Mouse (Mus musculus) left cerebral cortex, adult 18-20 months (tissue): ENCODE results near the gene Mad2l1bp. TPM values are rescaled to one million over a fixed set of nuclear protein-coding genes. Genes with fewer than 3 reads are reported as not detected.

ENCODE experiments used
- DNase-seq, 2 experiments: peaks; one replicate each; pipeline ENCODE4 v3.0.0; 2021 to 2022; ENCODE audit warnings: low spot score in 2 of 2, mixed read lengths in 1 of 2
- total RNA-seq, 2 experiments: library from RNA; stranded (reverse); gene quantifications; 2 replicates each; pipeline ENCODE4 v1.2.3; 2021

Gene Mad2l1bp
- total RNA-seq, 2 experiments from 2014 or later = 13.5 to 14.3 TPM

DNA sequence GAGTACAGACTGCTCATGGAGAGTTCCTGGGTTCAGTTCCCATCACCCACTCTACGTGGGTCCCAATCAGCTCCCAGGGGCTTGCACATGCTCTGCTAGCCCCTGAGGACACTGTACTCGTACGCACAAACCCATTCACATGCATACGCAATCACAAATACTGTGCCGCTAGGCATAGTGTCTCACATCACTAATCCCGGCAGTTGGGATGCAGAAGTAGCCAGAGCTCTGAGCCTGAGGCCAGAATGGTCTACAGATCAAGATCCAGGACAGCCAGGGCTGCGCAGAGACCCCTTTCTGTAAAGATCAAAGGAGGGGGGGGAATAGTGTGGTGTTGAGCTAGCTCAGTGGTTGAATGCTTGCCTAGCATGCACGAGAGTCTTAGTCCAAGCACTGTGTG lies 3.8 kb upstream of the Mad2l1bp start:
- no peak for DNase-seq

DNA sequence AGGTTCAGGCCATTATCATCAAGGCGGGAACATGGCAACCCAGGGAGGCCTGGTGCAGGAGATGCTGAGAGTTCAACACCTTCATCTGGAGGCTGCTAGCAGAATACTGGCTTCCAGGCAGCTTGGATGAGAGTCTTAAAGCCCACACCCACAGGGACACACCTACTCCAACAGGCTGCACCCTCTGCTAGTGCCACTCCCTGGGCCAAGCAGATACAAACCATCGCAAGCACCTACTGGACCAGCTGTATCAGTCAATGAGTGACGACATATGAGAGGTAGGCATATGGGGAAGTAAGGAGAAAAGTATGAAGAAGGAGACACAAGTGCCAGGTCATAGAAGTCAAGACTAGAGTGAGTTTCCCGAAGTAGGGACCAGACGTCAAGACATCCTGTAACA lies 3.3 kb upstream of the Mad2l1bp start:
- no peak for DNase-seq

DNA sequence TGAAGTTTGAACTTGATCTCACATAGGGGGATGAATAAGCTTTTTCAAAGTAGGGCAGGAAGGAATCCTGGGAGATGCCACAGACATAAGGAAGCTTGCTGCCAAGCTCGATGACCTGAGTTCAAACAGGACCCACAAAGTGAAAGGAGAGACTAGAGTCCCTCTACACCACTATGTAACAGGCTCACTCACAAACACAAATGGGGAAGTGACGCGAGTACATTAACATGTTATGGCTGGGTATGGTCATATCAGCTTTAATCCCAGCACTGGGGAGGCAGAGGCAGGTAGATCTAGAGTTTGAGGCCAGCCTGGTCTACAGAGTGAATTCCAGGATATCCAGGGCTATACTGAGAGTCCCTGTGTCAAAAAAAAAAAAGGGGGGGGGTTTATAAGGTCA lies 983 bp upstream of the Mad2l1bp start:
- no peak for DNase-seq

DNA sequence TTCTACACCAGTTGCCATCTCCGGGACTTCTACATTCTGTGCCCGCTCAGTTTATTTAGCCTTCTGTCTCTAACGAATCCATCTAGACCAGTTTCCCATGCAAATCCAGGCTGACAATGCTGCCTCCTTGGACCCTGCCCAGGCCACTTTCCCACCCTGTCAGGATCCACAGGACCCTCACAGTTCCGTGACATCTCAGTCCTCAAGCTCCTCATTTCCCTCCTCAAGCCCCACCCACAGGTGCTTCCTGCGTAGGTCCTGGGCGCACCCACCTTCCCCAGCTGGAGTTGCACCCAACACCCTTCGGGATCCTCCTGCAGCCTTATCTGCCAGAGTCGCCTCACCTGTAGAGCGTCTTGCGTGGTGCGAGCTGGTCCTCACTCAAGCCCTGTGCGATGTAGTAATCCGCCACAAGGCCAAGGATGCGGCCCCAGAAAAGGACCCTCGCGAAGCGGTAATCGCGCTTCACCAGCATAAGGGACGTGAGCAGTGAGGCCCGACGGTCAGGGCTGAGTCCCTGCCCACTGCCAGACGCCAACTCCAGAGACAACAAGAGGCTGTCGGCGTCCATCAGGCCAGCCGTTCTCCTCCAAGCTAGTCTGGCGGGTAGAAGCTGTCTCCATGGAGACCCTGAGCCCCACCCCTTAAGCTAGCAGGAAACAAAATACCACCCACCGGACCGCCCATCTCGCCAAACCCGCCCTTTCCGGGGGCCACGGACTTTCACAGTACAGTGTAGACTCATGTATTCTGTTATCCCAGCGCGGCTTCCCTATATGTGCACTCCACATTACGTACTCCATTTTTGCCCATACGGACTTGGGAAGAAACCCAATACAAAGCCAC lies 9.6 kb downstream of the Mad2l1bp start, which contains the start of gene Rsph9:
Gene Rsph9, minus strand, starts transcription at position 639 of the 846 bp plus-strand sequence.
- DNase-seq = peak; percentile 72 to 82

DNA sequence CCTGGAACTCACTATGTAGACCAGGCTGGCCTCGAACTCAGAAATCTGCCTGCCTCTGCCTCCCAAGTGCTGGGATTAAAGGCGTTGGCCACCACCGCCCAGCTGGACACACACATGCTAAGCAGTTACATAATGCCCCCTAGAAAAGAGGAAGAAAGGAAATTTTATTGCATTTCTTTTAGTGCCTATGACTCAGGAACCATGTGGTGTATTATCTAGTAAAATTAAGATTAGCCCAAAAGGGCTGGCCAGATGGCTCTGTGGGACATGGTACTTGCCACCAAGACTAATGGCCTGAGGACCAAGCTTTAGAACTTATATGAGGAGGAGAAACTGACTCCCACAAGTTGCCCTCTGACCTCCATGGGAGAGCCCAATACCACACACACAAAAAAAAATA lies 13.5 kb downstream of the Mad2l1bp start:
- no peak for DNase-seq

DNA sequence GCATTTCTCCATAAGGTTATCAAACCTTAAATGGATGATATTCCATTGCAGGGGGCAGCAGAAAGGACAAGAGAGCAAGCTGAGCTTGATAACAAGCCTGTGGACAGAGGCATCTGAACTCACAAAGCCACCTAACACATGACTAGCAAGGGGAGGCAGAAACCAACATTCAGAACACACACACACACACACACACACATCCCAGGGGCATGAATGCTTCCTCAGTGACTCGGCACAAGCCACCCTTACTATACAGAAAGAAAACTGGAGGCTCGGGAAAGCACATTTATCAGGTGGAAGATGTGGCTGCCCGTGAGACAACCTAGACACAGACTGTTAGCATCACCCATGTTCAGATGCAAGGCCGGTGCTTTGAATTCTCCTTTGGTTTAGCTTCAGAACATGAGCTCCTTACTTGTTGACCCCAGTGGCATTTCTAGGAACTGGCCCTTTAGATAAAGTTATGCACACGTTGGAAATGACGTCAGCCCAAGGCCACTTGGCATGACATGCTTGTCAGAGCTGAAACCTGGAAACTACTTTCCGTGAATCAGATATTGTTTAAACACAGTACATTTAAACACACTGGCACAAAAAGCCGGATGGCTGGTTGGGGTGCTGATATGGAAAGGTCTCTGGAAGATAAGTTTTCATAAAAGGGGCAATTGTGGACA lies 14.7 kb downstream of the Mad2l1bp start:
- DNase-seq = no peak

DNA sequence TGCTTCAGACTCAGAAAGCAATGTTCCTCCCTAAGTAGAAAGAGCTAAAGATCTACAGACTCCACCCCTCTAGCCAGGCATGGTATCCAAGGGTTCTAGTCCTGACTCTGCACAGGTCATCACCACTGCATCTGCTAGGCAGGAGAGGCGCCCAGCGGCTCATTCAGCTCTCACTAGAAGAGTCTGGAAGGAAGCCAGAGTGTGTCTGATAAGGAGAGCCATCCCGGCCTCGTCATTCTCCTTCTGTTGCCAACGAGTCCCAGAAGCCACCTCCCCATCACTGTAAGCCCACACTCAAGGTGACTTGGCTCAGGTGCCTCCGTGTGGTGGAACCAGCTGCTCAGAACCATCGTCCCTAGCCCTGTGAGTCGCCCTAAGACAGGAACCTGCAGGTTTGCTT lies 20.5 kb downstream of the Mad2l1bp start:
- DNase-seq = no peak

DNA sequence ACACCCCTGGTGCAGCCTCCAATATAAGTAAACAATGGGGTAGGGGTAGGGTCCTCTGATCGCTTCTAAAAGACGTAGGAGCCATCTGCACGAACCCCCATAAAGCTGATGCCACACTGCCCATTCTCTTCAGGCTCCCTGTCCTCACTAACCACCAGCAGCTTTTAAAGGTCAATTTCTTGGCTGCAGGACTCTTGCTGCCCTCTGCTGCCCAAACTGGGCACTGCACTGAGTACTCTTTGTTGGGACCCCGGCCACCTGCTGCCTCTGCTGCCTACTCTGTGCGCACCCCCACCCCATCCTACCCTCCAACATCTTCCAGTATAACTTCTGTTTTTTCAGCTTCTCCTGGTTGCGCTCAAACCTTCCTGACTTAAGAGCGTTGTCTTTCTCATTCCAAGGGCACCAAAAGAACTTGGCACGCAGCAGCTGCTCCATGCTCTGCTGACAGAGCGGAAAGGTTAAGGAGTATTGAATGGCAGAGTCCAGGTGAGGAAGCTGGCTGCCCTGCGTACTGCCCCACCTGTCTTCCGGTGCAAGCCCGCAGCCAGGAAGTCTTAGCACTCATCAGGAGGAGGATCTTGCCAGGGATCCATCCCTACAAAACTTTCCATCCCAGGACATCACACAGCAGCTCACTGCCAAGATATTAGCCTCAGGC lies 21.2 kb downstream of the Mad2l1bp start:
- DNase-seq = peak; percentile 65 to 74

DNA sequence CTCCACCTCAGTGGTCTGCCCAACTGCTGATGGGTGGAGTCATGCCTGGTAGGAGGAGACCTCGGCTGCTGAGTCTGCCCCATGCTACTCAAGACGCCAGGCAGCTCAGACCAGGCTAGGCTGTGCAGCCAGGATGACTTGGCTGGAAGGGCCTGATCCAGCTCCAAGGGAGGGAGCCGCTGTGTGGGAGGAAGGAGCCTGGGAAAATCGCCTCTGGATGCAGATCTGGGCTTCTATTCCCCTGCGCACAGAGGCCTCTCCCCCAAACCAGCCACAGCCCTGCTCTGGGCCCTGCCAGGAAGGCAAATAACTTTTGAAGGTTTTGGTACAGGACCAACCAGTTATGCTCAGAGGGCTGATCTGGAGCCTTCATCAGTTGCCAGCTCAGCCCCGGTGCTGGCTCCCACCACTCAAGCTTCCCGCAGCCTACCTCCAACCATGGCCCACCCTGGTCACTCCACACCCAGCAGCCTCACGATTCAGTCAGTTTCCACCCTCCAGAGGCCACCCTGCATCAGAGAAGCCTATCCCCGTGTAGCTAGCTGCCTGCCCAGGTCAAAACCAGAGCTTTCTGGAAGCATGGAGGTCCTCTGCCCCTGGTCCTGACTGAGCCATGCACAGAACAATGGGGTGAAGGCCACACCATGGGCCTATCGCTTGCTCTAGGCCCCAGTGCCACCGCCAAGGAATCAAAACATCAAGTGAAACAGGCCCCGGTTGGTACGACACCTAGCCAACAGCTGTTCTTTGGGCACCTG lies 23.4 kb downstream of the Mad2l1bp start:
- no peak for DNase-seq

DNA sequence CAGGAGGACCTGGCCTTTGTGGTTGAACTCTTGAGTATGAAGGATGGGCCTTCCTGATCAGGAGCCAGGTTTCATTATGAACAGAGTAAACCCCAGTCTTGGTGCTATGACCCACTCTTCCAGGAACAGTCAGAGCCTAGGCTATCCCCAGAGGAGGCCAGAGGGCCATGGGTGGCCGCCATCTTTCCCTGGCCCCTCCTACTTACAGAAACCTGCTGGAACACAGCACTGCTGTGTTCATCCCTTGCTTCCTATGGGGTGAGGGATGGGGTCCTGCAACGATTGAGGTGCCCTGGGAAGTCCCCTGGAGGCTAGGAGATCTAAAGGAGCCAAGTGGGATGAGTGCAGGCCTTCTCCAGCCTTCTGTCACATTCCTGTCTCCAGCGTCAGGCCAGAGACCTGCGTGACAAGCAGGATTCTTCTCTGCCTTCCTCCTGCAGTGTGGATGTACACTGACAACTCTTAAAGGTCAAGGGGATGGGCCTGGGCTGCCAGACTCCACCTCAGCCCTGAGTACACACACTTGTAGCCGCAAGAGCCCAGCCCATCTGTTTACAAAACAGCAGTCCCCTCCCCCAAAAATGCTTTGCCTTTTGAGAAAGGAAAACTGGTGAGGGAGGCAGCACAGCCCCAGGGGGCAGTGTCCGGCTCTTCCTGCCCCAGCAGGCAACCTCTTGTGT lies 25.4 kb downstream of the Mad2l1bp start:
- DNase-seq = no peak

DNA sequence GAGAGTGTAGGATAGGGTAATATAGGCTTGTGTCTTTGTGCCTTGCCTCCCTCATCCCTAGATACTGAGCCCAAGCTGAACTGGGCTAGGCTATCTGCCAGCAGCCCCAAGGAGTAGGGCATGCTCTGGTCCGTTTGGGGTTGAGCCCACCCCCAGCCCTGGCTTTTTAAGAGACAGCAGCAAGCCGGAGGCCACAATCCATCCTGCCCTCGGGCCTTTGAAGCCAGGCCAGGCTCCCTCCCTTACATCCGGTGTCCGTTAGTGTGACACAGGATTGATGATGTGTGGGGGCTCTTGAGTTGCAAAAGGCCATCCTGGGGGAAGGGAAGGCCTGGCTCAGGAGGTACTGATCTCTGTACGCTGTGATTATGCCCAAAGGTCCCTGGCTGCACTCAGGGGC lies 26.7 kb downstream of the Mad2l1bp start:
- no peak for DNase-seq

DNA sequence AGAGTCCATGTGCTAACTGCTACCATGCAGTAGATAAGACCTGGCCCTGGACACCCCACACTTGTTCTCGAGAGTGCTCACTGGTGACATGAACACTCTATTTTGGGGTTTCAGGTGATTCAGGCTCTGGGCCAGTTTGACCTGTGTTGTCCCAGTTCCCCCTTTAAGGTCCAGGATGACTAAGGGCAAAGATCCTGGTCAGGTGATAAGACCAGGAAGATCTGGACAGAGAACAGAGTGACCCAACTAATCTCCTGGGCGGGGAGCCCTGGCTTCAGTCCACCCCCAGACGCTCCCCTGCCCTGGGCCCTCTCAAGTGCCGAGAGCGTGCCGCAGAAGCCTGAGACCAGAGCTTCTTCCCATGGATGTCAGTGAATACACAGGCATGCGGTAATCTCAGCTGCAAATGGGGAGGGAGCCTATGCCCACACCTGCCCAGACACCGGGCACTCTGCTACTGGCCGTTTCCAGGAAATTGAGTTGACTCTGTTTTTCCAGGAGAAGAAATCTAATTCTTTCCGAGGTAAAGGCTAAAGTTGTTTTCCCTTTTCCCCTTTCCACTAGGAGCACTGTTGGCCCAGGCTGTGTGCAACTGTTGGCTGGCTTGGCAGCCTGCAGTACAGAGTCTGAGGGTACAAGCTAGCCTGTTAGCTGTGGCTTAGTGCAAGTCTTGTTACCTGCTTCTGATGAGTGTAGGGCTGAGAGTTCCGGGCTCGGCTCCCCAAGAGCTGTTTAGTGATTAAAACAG lies 29.2 kb downstream of the Mad2l1bp start:
- DNase-seq = no peak

DNA sequence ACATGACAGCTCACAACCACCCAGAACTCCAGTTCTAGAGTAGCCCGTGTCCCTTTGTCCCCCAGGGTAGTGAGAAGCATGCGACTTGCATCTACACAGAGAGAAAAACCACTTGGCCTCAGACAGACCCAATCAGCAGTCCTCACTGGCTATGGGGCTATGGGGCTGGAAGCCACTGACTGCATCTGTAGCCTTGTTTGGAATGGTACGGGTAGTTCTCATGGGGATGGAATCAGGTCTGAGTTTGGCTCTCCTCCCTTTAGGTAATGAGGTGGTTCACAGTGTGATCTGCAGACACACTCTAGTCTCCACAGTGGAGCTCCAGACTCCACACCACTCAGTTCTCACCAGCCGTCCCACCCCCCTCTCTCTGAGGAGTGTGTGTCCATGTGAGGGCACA lies 30.1 kb downstream of the Mad2l1bp start:
- DNase-seq = no peak

DNA sequence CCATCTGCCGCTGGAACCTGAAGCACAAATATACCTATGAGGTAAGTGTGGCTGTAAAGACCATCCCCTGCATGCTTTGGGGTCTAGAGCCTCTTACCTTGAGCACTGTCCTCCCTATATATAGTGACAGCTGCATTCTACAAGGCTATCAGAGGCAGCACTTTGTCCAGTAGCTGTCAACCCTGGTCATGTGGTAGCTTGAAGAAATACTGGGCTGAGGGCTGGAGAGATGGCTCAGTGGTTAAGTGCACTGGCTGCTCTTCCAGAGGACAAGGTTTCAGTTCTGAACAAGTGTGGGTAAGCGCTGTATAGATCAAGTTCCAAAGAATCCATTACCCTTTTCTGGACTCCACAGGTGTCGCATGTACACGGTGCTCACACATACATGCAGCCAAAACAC lies 30.6 kb downstream of the Mad2l1bp start:
- no peak for DNase-seq

DNA sequence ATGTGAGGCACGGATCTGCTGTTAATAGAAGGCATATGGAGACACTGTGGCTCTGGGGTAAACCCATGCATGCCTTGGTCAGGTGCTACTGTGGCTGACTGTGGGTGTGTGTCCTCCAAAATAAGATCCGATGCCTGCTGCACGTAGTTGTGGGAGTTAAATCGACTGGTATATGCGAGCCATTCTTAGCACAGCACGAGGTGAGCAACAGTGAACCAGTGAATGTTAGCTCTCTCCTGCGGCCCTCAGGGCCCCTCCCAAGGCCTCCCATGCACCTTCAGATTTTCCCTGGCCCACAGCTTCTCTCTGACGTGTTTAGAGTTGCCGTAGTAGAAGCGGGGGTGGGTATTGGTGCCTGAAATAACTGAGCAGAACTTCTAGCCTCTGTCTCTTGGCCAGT lies 33.7 kb downstream of the Mad2l1bp start:
- peak; percentile 12 to 56 for DNase-seq

DNA sequence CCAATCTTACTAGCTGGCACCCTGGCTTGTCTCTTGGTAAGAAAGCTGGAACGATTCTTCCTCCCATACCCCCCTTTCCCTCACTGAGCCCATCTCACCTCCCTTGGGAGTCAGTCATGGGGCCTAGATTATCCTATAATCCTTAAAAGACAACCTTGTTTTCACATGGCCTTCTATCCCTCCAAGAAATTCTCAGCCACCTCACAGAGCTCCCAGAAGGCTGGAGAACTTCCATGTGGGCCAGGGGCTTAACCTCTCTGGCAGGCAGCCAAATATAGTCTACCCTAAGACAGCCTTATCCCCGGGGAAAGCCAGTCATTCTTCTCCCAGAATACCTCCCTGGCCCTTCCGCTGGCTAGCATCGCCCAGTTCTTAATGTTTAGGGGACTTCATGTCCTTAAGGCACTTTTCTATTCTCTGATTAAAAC lies 34.9 kb downstream of the Mad2l1bp start:
- DNase-seq = no peak

DNA sequence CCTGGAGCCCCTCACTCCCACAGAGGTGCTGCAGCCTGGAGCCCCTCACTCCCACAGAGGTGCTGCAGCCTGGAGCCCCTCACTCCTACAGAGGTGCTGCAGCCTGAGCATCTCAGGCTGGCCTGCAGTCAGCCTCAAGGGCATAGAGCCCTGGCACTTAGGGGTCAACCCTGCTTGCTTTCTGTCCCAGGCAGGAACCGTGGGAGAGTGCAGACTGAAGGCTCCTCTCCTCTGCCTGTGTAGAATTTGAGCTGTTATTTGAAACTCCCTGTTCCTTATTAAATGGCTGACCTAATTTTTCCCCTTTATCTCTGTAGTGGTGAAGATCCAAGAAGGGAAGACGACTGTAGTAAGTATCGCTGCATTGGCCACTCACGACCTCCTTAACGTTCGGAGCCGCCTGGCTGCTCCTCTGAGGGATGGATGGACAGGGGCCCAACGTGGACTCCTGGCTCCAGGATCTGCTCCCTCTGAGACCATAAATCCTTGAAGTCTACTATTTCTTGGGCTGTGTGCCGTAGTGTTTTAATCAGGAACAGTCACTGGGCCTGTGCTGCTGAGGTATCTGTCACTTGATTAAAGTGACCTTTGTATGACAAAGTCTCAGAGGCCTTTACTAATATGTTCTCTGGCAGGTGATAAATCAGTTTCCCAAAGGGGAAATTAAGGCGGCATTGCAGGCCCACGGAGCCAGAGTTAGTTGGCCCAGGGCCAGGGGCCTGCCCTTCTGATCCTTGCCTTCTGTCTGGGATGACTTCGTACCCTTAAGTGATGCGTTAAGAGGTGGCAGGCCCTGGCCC lies 35.5 kb downstream of the Mad2l1bp start:
- DNase-seq = no peak

DNA sequence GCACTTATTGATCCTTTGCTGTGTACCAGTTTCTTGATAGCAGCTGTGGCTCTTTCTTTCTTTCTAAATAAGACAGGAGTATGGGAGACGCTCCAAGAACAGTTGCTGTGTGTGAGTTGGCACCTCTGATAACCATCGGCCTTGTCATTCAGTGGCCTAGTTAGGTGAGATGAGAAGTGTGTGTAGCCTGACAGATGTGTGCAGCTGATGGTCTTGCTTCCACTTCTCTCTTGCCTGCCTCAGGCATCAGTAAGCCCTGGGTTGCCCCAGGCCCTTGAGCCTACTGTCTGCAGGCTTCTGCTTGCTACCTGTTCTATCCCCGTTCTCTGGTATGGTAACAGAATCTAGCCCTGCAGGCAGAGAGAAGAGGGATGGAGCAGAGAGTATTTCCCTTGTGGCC lies 36.5 kb downstream of the Mad2l1bp start:
- no peak for DNase-seq

DNA sequence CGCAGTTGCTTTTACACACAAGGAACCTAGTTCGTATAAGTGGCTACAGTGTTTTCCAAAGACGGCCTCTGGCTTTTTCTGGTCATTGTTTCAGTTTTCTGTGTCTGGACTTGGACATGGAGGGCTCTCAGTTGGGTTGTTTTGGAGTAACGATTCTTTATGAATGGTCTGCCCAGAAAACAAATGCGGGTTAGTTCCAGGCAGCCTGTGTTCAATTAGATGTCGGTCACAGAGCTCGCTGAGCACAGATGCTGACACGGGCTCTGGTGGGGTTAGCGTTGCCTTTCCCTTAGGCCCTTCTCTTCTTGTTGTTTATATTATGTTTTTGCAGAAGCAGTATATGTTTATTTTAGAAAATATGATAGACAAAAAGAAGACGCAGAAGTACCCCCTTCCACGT lies 37.2 kb downstream of the Mad2l1bp start:
- DNase-seq = no peak
